Mouse (Mus musculus) embryo, embryonic 11 days (tissue): Measurements from ENCODE around the gene Olfr983.
A peak's percentile ranks its signal among the peaks of the same experiment; 100 is the strongest.

Source experiments
- DNase-seq: peaks from one replicate; pipeline ENCODE4 v3.0.0-alpha.2; 2015

Gene Olfr983

DNA sequence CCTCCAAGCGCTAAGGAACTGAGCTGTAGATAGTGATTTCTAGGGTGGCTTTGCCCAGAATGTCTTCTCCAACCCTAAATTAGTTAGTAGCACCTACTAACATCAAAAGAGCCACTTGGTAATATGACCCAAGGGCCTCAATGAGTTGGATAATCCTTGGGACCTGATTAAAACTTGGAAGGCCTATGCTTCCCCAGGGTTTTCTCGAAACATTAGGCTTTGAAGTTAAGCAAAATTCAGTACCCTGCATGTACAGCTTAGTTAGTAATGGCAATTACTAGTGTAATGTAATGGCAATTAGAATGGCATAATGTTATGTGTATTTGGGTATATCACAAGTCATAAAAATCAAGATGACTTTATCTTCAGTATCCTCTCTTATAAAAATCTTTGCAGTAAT lies at the start of gene Olfr983:
TSS of gene Olfr983 (minus strand) at position 101 of the 400 bp plus-strand sequence.
- no peak for DNase-seq

DNA sequence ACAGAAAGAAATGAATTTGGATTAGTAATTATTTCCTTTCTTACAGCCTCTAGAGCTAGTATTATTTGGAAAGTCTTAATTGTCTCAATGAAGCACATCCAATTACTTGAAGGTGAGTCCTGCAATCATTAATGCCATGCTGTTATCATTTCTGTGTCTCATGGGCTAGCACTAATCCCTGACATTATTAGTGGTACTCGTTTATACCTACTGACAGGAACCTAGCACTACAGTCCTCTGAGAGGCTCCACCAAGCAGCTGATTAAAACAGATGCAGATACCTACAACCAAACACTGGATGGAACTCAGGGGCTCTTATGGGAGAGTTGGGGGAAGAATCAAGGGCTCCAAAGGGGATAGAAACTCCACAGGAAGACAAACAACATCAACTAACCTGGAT lies 48.1 kb upstream of the Olfr983 start:
- no peak for DNase-seq

DNA sequence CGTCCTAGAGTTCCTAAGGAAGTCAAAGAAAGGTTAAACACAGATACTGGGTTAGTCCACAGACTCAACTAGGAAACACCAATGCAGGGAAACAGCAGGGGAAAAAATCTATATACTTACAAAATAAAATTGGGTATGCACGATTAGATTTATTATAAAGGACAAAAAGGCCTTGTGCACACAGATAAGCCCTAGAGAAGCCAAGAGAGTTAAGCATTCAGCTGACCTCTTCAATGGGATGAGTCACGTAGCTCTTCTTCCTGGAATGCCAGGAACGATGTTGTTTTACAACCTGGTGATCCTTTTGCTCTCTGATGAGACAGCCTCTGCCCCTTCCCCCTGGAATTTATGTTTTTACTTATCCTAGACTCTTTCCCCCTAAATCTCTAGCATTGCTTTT lies 46.1 kb upstream of the Olfr983 start:
- DNase-seq, result no peak

DNA sequence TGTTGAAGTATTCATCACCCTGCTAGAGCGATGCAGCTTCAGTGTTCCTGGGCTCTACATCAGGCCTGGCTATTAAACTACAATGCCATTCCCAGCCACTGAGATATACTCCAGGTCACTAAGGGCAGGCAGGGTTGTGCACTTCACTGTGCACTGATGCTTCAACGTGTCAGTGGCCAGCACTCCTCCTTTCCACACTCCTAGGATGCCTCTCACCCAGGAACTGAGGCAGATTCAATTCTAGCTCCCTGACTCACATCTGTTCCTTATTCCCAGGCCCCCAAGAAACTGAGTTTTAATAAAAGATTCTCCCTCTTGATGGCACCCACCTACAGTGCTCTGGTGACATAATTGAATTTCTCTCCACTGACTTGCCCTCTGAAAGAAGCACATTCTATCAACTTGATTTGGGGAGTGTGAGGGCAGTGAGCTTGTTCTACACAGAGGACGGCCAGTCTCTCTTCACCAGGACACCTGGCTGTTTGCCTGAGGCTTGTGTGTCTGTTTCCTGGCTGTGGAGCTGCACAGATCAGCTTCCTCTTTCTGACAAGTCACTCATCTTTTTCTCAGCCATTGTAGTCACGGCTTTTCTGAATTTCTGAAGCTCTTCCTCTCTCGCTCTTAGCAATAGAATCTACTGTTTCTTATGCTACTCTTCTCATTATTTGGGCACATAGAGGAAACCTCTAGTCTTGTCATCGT lies 43.7 kb upstream of the Olfr983 start:
- DNase-seq, result no peak

DNA sequence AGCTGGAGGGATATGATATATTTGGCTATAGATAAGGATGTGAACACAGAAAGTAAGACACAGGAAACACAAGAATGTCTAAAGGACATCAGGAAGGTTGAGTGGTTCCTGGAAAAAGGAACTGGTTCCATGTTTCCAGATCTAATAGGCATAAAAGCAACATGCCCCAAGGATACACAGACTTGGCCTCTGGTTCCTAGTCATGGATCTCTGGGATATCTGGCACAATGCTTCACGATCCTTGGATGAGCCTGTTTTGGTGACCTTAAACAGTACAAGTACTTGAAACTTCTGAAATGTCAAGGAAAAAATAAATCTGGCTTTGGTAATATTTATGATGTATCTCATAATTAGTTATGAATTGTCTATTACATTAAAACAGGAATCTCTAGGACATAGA lies 37.2 kb upstream of the Olfr983 start:
- DNase-seq, result no peak

DNA sequence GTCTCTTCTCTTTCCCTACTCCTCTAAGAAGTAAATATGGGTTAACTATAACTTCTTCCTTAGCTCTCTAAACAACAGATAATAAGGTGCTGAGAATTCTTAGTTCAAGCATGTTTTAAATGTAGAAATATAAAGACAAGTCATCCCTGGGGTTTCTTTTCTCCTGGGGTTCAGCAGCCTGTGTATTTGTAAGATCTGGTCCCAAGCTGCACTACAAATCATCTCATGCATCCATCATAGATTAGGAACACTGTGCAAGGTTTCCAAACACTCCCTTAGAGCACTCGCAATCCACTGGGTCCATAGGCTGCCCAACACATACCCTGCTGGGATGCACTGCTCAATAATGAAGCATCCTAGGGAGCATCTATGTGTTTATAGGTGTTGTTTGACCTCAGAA lies 36.7 kb upstream of the Olfr983 start, which contains the start of gene Olfr985:
TSS of gene Olfr985 (minus strand) at position 101 of the 400 bp plus-strand sequence.
- DNase-seq, result no peak

DNA sequence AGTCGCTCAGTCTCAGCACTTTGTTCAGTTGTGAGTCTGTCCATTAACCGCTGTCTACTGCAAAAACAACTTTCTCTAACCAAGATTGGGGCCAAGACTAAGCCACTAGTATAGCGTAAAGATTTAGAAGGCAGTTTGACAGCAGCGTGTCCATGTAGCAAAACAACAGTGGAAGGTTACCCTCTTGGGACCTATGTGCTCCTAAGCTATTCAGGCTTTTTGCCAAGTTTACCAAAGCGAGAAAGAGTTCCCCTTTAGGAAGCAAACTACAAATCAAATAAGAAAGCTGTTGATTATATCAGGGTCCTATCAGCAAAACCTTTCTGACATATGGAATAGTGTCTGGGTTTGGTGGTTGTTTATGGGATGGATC lies 23.9 kb upstream of the Olfr983 start:
- DNase-seq, result no peak

DNA sequence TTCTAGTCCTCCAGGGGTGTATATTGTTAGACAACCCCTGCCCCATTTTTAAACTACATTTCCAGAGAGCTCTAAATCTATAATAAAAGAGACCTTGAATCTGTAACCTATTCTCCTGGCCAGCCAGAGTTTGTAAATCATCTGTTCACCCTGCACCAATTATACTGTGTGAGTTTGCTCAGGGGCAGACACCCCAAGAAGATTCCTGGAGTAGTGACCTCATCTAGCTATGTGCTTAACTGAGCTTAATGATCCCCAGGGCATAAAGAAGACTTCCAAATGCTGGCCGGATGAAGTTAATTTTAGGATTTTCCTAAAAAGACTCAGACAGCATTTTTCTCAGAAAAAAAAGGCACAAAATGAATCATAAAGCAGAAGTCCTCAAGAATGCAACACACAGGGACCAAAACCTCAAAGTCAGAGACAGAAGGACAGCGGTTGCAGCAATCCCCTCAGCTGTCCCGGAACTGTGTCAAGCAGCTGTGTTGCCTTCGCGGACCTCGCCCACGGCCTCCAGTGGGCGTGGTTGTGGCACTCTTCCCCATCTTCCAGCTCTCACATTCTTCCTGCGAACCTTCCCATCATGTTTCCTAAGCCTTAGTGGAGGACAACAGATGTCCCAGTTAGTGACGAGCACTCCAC lies 23.4 kb upstream of the Olfr983 start:
- DNase-seq, result peak; percentile 10

DNA sequence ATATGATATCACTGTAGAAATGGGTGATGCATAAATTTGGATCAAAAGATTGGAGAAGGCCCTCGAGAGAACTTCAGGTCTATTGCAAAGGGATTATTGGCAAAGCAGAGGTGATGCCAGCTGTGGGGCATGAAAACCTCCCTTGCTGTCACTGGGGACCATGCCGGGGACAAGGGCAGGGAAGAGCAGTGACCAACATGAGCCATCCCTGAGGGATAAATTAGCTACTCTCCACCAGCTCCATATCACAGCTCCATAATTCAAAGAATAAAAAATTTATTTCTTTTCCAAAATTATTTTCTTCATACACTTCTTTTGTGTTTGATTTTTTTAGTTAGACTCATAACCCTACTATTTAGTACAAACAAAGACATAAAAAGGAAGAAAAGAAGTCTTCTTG lies 20.7 kb upstream of the Olfr983 start, which contains the start of gene Olfr984:
TSS of gene Olfr984 (minus strand) at position 101 of the 400 bp plus-strand sequence.
- no peak for DNase-seq

DNA sequence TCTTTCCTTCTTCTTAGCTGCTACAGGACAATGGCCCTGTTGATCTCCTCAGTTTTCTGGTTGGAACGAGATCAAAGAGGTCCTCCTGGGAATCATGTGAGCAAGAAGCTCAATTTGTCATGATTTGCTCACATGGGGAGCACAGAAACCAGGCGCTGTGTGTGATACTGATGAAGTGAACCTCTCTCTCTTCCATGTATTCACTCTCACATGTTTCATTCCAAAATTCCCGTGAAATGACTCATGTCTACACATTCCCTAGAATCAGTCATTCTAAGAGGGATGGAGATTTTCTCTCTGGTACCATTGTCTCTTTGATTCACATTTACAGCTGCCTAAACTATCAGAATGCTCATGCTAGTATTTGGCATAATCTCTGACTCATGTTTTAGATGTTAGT lies 1.4 kb upstream of the Olfr983 start:
- DNase-seq, result no peak

DNA sequence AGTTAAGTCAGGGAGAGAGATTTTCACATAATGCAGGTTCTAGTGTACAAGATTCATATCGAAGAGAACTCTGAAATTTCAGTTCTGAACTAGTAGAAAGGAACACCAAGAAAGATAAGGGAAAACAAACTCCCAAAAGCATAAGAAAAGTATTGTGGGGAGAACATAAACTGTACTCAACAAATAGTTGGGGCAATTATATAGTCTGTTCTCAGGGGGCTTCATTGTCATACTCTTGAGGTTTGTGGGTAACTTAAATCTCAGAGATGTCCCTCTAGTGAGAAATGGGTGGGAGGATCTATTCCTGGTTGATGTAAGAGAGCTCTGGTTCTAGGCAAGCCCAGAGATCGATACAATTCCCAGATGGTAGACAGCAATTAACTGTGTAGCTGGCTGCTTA lies 19.9 kb downstream of the Olfr983 start, which contains the start of gene Olfr982:
TSS of gene Olfr982 (plus strand) at position 301 of the 400 bp plus-strand sequence.
- DNase-seq, result no peak

DNA sequence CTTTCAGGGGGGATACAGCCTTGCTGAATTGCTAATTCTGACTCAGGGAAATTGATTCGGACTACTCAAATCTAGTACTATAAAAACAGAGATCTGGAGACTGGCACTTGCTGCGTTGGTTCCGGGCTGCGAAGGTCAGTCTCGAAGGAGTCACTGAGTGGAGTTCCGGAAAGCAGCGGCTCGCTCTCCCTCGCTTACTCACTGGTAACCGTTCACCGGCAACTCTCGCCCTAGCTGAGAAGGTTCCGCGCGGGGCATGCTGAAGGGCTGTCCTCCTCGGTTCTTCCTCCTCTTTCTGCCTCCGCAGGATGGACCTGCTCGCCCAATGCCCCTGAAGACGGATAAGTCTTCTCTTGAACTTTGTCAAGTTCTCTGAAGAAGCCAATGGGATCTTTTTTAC lies 43.3 kb downstream of the Olfr983 start:
- no peak for DNase-seq
